Mouse (Mus musculus) cortical plate, adult 2 months (tissue): ENCODE results near the gene Plekho1.

ENCODE experiments used
- CTCF ChIP-seq: fragments of 200-500 bp; IDR thresholded peaks from 2 replicates; pipeline ENCODE4 v1.5.1; 2011; ENCODE audit warnings: mild to moderate bottlenecking, control low read depth, low read length; ENCODE audit not compliant: insufficient read depth; ENCODE audit errors: extremely low read depth
- POLR2A ChIP-seq: fragments of 200-500 bp; IDR thresholded peaks from 2 replicates; pipeline ENCODE4 v1.6.1; 2011; ENCODE audit warnings: mild to moderate bottlenecking, low read length, control low read depth; ENCODE audit not compliant: insufficient read depth; ENCODE audit errors: extremely low read depth

- TF ChIP-seq CTCF, result no peak
- no peak for TF ChIP-seq POLR2A
Measured at GRCm38 (mm10) chr3:96041079-96041478, 45.3 kb upstream of the Plekho1 start.
